Mouse (Mus musculus) lung, embryonic 16.5 days (tissue): ENCODE data around the gene Fut1. TPM values are rescaled to one million over a fixed set of nuclear protein-coding genes. Genes with fewer than 3 reads are reported as not detected.
A peak's percentile ranks its signal among the peaks of the same experiment; 100 is the strongest.

Experiments
- ATAC-seq: fragments of 200-750 bp; cut with Nextera tagmentation; 2 replicates; pipeline ENCODE4 v1.8.0; 2017; ENCODE audit warnings: low read depth, mild to moderate bottlenecking, moderate library complexity
- H3K27ac ChIP-seq: fragments of 300-500 bp; sonication (generic); 2 replicates; pipeline ENCODE4 v1.5.1; 2014; ENCODE audit warnings: mild to moderate bottlenecking, control low read depth, low read length
- H3K27me3 ChIP-seq: fragments of 300-500 bp; sonication (generic); 2 replicates; pipeline ENCODE4 v1.6.1; 2014; ENCODE audit warnings: low read depth, low read length, mixed read lengths; ENCODE audit not compliant: control insufficient read depth, insufficient read depth
- H3K36me3 ChIP-seq: fragments of 300-500 bp; sonication (generic); 2 replicates; pipeline ENCODE4 v1.6.1; 2014; ENCODE audit warnings: low read length; ENCODE audit not compliant: control insufficient read depth, insufficient read depth
- H3K4me1 ChIP-seq: fragments of 300-500 bp; sonication (generic); replicated peaks from 2 replicates; pipeline ENCODE4 v1.6.1; 2014; ENCODE audit warnings: low read length, mixed read lengths; ENCODE audit not compliant: control insufficient read depth, insufficient read depth
- H3K4me2 ChIP-seq: fragments of 300-500 bp; sonication (generic); 2 replicates; pipeline ENCODE4 v1.6.1; 2014; ENCODE audit warnings: low read depth, low read length, control low read depth
- H3K4me3 ChIP-seq: fragments of 300-500 bp; sonication (generic); 2 replicates; pipeline ENCODE4 v1.5.1; 2014; ENCODE audit warnings: mild to moderate bottlenecking, low read length, control low read depth
- H3K9ac ChIP-seq: fragments of 300-500 bp; sonication (generic); 2 replicates; pipeline ENCODE4 v1.6.1; 2014; ENCODE audit warnings: low read length, control low read depth
- H3K9me3 ChIP-seq: fragments of 300-500 bp; sonication (generic); 2 replicates; pipeline ENCODE4 v1.6.1; 2016; ENCODE audit warnings: low read length; ENCODE audit not compliant: control insufficient read depth
- WGBS: fragments of 180-500 bp; shearing (Covaris S2); extraction: QIAGEN DNeasy Blood & Tissue Kit; methylation state at CpG from one replicate; pipeline ENCODE4 v1.1.7; 2014; 5-methylcytosine and 5-hydroxymethylcytosine counted together
- polyA plus RNA-seq: library from polyadenylated mRNA; unstranded; fragments of >200 nt; fragmentation: Nextera tagmentation; extraction: Ambion mirVana; gene quantifications from 2 replicates; pipeline ENCODE4 v1.2.1, GENCODE M21; 2015

Fut1 gene
- 0.26 and 0.70 TPM in 2 replicates for polyA plus RNA-seq

DNA sequence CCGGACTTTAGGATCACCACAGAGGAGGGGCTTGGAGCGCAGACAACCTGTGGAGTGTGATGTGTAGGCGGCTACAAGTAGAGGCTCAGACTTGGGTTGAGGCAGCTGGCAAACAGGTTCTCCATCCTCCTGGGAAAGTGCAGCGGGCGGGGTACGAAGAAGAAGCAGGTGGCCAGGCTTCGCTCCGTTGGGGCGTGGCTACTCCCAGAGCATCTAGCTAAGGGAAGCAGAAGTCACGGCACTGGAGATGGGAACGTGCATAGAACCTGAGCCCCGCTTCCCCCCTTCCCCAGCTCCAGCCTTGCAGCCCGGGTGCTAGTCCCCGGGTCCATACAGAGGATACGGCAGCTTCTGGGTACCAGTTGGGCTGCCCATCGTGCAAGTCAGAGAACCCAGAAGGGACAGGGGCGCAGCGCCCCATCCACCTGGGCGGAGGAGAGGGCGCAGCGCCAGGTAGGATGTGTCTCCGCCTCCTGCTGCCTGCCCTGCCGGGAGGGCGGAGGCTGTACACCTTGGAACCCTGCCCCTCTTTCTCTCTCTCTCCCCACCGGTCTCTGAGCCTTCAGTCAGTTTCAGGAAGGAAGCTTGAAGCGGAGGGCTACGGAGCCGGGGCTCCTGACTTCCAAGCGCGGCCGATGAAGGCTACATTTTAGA, at the start of gene Fut1:
Fut1 (plus strand) TSS at position 248 of the 654 bp plus-strand sequence.
- no peaks in the 10 kb centered on the region for H3K36me3 ChIP-seq
- H3K4me1 ChIP-seq, result no peaks in the 10 kb centered on the region; the same call in 1 of the 2 replicates
- peak; percentile 71 for ATAC-seq
- 5% methylated on average over 31 of the region's 31 CpGs for WGBS
- peak within 1 kb of the TSS; percentile 51 for H3K4me2 ChIP-seq
- no peak within 1 kb of the TSS; the same call in 1 of the 2 replicates for H3K27ac ChIP-seq
- peak within 1 kb of the TSS; percentile 54; the same call in 1 of the 2 replicates for H3K9ac ChIP-seq
- H3K9me3 ChIP-seq, result no peaks in the 10 kb centered on the region
- peak within 1 kb of the TSS; percentile 30 for H3K4me3 ChIP-seq
- peaks cover 16% of the 10 kb centered on the region; the same call in 1 of the 2 replicates for H3K27me3 ChIP-seq

- peak overlapping the region; percentile 77 for H3K27ac ChIP-seq
- peak overlapping the region; percentile 59 for H3K9ac ChIP-seq
- no peaks in the 10 kb centered on the region for H3K36me3 ChIP-seq
- ATAC-seq, result peak; percentile 96
- peak overlapping the region; percentile 65 for H3K4me2 ChIP-seq
- H3K4me1 ChIP-seq, result peaks cover 30% of the 10 kb centered on the region
- WGBS, result 1% methylated on average over 24 of the region's 24 CpGs
- peak overlapping the region; percentile 53 for H3K4me3 ChIP-seq
- H3K27me3 ChIP-seq, result no peaks in the 10 kb centered on the region
- H3K9me3 ChIP-seq, result no peaks in the 10 kb centered on the region
Measured at GRCm38 (mm10) chr7:45567780-45568516, 49.1 kb upstream of the Fut1 start.

GRCm38 (mm10) chr7:45568601-45569473, 48.3 kb upstream of the Fut1 start:
- 71% methylated on average over 10 of the region's 10 CpGs for WGBS
- Histone ChIP-seq H3K4me2 (peak overlapping the region; percentile 65), H3K27ac (peak overlapping the region; percentile 77), H3K36me3 (no peaks in the 10 kb centered on the region), H3K4me1 (peaks cover 30% of the 10 kb centered on the region), H3K27me3 (no peaks in the 10 kb centered on the region), H3K4me3 (peak overlapping the region; percentile 53), H3K9me3 (no peaks in the 10 kb centered on the region), H3K9ac (peak overlapping the region; percentile 59)
- ATAC-seq, result peak; percentile 10; the same call in 1 of the 2 replicates

DNA sequence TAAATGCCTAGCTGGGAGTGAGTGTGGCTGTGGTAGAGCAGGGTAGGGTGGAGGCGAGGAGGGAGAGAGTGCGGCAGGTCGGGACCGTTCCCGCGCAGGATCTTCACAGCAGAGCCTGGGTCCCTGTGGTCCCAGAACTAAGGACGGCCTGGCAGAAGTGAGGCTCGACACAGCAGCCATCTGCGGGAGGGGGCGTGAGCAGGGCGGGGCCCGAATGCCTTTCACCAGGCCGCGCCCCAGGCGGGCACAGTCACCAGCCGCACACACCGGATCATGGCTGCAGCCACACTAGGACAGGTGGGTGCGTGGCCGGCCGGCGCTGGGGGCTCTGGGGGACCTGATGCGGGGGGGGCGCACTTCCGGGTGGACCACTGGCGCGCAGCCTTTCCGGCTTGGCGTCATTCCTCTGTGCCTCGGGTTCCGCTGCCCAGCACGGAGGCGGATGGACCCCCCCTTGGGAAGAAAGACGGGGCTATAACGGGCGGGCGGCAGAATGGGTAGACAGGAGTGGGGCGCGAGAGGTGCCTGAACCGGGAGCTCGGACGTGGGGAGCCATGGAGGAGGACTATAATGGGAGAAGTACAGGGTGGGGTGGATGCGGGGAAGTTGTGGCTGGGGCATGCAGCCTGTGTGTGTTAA, 46.9 kb upstream of the Fut1 start, which contains the start of gene Bcat2:
Bcat2 (plus strand) TSS at position 51 of the 639 bp plus-strand sequence.
- H3K9ac ChIP-seq, result peak within 1 kb of the TSS; percentile 92
- H3K36me3 ChIP-seq, result no peaks in the 10 kb centered on the region
- H3K4me3 ChIP-seq, result peak within 1 kb of the TSS; percentile 78
- no peaks in the 10 kb centered on the region for H3K9me3 ChIP-seq
- H3K27ac ChIP-seq, result peak within 1 kb of the TSS; percentile 93
- no peaks in the 10 kb centered on the region for H3K27me3 ChIP-seq
- under 1% methylated on average over 40 of the region's 42 CpGs for WGBS
- ATAC-seq, result peak; percentile 72
- peaks cover 30% of the 10 kb centered on the region for H3K4me1 ChIP-seq
- peak within 1 kb of the TSS; percentile 66 for H3K4me2 ChIP-seq

- Histone ChIP-seq H3K4me1 (peaks cover 30% of the 10 kb centered on the region), H3K36me3 (peaks cover 5% of the 10 kb centered on the region; the same call in 1 of the 2 replicates), H3K27me3 (no peaks in the 10 kb centered on the region), H3K4me2 (0 out of 2 replicates have a peak overlapping the region, but pooled peaks have one; percentile 66), H3K9ac (no peak overlapping the region), H3K27ac (no peak overlapping the region), H3K9me3 (no peaks in the 10 kb centered on the region), H3K4me3 (no peak overlapping the region)
- ATAC-seq, result no peak
- 42% methylated on average over 1 of the region's 1 CpGs for WGBS
Measured at GRCm38 (mm10) chr7:45571966-45572365, 45.1 kb upstream of the Fut1 start.

GRCm38 (mm10) chr7:45573954-45574353, 43.1 kb upstream of the Fut1 start:
- H3K36me3 ChIP-seq, result peaks cover 13% of the 10 kb centered on the region; the same call in 1 of the 2 replicates
- 56% methylated on average over 8 of the region's 8 CpGs for WGBS
- H3K4me1 ChIP-seq, result peaks cover 19% of the 10 kb centered on the region
- H3K27me3 ChIP-seq, result no peaks in the 10 kb centered on the region
- H3K27ac ChIP-seq, result no peak overlapping the region
- H3K4me3 ChIP-seq, result no peak overlapping the region
- H3K9me3 ChIP-seq, result no peaks in the 10 kb centered on the region
- no peak overlapping the region for H3K4me2 ChIP-seq
- no peak for ATAC-seq
- no peak overlapping the region for H3K9ac ChIP-seq

DNA sequence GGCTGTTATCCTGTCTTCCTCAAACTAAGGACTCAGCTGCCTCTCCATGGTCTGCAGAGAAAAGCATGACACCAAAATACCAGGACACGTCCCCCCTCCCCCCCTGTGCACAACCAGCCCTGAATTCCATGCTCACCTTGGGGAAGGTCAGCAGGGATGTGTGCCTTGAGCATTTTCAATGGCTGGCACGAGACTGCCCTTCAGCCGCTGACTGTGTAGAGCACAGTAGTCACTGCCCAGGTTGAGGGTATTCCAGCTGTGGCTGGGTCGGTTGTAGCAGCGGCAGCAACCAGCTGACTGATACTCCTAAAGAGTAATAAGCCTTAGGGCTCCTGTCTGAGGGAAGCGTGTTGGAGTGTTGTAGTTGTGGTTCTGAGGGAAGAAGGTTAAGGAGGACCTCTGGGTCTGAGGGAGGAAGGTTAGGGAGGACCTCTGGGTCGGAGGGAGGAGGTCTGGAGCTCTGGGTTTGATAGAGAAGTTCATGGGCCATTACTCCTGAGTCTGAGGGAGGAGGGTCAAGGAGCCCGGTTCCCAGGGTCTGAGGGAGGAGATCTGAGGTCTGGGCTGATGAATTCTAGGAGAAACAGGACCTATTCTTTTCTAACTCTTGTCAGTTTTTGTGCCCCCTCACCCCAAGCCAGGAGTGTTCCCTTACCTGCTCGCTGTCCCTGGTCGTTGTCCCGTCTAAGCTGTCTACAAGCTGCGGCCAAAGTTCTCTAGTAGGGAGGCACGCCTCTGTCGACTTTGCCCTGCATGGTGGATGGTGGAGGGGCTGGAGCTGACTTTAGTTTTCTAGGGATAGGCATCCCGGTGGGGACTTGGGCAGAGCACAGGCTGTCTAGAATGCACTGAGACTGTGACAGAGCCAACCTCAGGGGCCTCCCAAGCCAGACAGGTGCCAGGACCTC, 42.4 kb upstream of the Fut1 start:
- peaks cover 17% of the 10 kb centered on the region for H3K4me1 ChIP-seq
- no peak for ATAC-seq
- peaks cover 15% of the 10 kb centered on the region; the same call in 1 of the 2 replicates for H3K36me3 ChIP-seq
- H3K4me3 ChIP-seq, result no peak overlapping the region
- no peaks in the 10 kb centered on the region for H3K27me3 ChIP-seq
- WGBS, result 80% methylated on average over 15 of the region's 15 CpGs
- no peak overlapping the region for H3K27ac ChIP-seq
- no peak overlapping the region for H3K9ac ChIP-seq
- H3K9me3 ChIP-seq, result no peaks in the 10 kb centered on the region
- H3K4me2 ChIP-seq, result no peak overlapping the region

GRCm38 (mm10) chr7:45585923-45586322, 31.2 kb upstream of the Fut1 start:
- peaks cover 4% of the 10 kb centered on the region for H3K4me1 ChIP-seq
- H3K9me3 ChIP-seq, result no peaks in the 10 kb centered on the region
- no peak overlapping the region for H3K4me3 ChIP-seq
- H3K36me3 ChIP-seq, result peaks cover 15% of the 10 kb centered on the region
- H3K27me3 ChIP-seq, result no peaks in the 10 kb centered on the region
- H3K4me2 ChIP-seq, result no peak overlapping the region
- no peak overlapping the region for H3K27ac ChIP-seq
- ATAC-seq, result no peak
- H3K9ac ChIP-seq, result no peak overlapping the region
- WGBS, result 89% methylated on average over 6 of the region's 6 CpGs
